Mouse (Mus musculus) activated CD4-positive, CD25-positive, alpha-beta regulatory T cell (primary cell): ENCODE data around the gene Elp6. TPM values are rescaled to one million over a fixed set of nuclear protein-coding genes. Genes with fewer than 3 reads are reported as not detected.

ENCODE experiments used
- polyA plus RNA-seq, 2 experiments: library from polyadenylated mRNA; unstranded; fragments of 100-300 nt; shearing (Covaris generic); gene quantifications; one replicate each; pipeline ENCODE4 v1.2.1; 2017

Elp6 gene
- 10 to 100 TPM; 12.9 to 13.7 TPM for polyA plus RNA-seq

DNA sequence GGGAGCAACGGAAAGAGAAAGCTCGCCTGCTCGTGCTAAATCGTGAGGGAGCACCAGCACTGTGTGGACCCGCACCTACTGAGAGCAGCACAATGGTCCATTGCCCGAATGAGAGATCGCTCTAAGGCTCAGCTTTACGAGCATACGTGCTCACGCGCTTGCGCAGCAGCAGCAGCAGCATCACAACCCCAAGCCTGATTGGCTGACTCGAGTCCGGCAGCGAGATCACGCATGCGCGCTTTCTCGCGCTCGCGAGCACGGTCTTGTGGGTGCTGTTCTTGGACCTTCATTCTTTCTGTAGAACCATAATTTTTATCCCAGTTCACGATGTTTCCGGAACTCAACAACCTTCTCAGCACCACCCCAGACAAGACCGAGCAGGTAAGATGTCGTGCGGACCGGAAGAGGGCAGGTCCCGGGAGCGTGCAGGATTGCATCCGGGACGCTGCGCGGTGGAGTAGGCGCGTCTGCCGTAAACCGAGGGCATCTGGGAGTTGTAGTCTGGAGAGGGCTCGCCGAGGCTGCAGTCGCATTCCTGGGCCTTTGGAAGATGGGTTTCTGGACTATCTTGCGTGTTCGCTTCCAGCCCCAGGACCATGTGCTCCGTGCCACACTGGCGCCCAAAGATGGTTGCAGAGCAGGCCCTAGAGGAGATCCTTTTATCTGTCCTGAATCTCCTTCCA lies at the start of gene Elp6:
TSS of gene Elp6 (plus strand) at position 205 of the 683 bp plus-strand sequence.

DNA sequence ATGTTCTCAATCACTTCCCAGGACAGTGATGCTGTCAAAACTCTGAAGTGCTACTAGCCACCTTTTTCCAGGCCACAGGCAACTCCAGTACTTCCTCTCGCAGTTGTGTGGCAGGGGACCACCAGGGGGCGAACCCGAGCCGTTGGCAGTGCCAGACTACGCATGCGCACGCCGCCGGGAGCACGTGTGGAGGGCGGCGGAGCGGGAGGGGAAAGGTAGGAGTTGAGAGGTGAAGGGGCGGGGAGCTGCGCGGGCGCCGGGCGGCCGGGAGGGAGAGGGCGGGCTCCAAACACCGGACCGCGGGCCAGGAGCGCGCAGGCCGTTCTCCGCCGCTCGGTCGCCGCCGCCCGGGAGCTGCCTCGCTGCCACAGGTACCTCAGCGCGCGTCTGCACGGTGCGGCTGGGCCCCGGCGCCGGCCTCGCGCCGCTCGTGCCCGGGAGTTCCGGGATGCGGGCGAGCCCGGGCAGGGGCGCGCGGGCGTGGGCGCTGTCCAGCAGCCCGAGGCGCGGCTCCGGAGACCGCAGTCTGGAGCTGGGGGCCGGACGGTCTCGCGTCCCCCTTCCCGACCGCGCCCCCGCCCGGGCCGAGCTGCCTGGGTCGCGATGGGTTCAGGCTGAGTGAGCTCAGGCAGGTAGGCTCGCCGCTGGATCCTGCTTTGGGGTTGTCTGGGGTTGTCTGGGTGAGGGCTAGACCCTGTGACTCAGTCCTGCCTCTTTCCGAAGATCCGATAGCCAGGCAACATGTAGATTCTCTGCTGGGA lies 28.3 kb downstream of the Elp6 start, which contains the start of gene Scap:
TSS of gene Scap (plus strand) at position 154 of the 761 bp plus-strand sequence.

Other genes starting within 250 kb of the Elp6 start
- gene Smarcc1, start 187.5 kb upstream of the Elp6 start, polyA plus RNA-seq: 10 to 100 TPM; 54.6 to 59.5 TPM
- 100 to 1,000 TPM in 1 of 2 experiments, 10 to 100 TPM in 1; 92.4 to 108 TPM for gene Dhx30, start 187.3 kb upstream of the Elp6 start, polyA plus RNA-seq
- under 1 TPM; 0.11 to 0.15 TPM for gene Cspg5, start 61.4 kb upstream of the Elp6 start, polyA plus RNA-seq
- gene Scap, start 28.1 kb downstream of the Elp6 start, polyA plus RNA-seq: 10 to 100 TPM; 45.2 to 58.8 TPM
- 1 to 10 TPM; 3.7 to 5.1 TPM for gene Ptpn23, start 103.0 kb downstream of the Elp6 start, polyA plus RNA-seq
- gene Ngp, start 114.6 kb downstream of the Elp6 start, polyA plus RNA-seq: under 1 TPM; 0.28 to 0.52 TPM
- gene Klhl18, start 171.5 kb downstream of the Elp6 start, polyA plus RNA-seq: 1 to 10 TPM; 6.8 to 8.0 TPM
- gene Kif9, start 171.8 kb downstream of the Elp6 start, polyA plus RNA-seq: under 1 TPM; 0.27 to 0.38 TPM
- 10 to 100 TPM; 31.2 to 36.0 TPM for gene Setd2, start 227.4 kb downstream of the Elp6 start, polyA plus RNA-seq